Mouse (Mus musculus): ENCODE data around the gene Micall1.

The Micall1 gene

GRCm38 (mm10) chr15:79097135-79097534 is 11.6 kb upstream of the Micall1 start:
- DNase-seq (ENCODE audit: low spot score in 2 of 2), result no peak

GRCm38 (mm10) chr15:79097611-79098025 is 11.1 kb upstream of the Micall1 start:
- DNase-seq (ENCODE audit: low spot score in 2 of 2), result no peak

- no peak for DNase-seq (ENCODE audit: low spot score in 2 of 2)
Measured at GRCm38 (mm10) chr15:79098220-79098619, 10.5 kb upstream of the Micall1 start.

GRCm38 (mm10) chr15:79098868-79099267 is 9.8 kb upstream of the Micall1 start:
- no peak for DNase-seq (ENCODE audit: low spot score in 2 of 2)

GRCm38 (mm10) chr15:79099456-79099855 is 9.2 kb upstream of the Micall1 start:
- DNase-seq (ENCODE audit: low spot score in 2 of 2), result no peak

- DNase-seq (ENCODE audit: low spot score in 2 of 2), result no peak
Measured at GRCm38 (mm10) chr15:79100391-79100790, 8.3 kb upstream of the Micall1 start.

GRCm38 (mm10) chr15:79101531-79101930 is 7.2 kb upstream of the Micall1 start:
- no peak for DNase-seq (ENCODE audit: low spot score in 2 of 2)

- DNase-seq (ENCODE audit: low spot score in 2 of 2), result no peak
Measured at GRCm38 (mm10) chr15:79103264-79103663, 5.4 kb upstream of the Micall1 start.

- DNase-seq (ENCODE audit: low spot score in 2 of 2), result no peak
Measured at GRCm38 (mm10) chr15:79105804-79106203, 2.9 kb upstream of the Micall1 start.

- no peak for DNase-seq (ENCODE audit: low spot score in 2 of 2)
Measured at GRCm38 (mm10) chr15:79107966-79108365, 732 bp upstream of the Micall1 start.

- no peak for DNase-seq (ENCODE audit: low spot score in 2 of 2)
Measured at GRCm38 (mm10) chr15:79109321-79109934, 730 bp downstream of the Micall1 start.

GRCm38 (mm10) chr15:79110031-79110430 is 1.3 kb downstream of the Micall1 start:
- no peak for DNase-seq (ENCODE audit: low spot score in 2 of 2)

- DNase-seq (ENCODE audit: low spot score in 2 of 2), result no peak
Measured at GRCm38 (mm10) chr15:79110528-79110927, 1.8 kb downstream of the Micall1 start.

GRCm38 (mm10) chr15:79111774-79112173 is 3.1 kb downstream of the Micall1 start:
- no peak for DNase-seq (ENCODE audit: low spot score in 2 of 2)

GRCm38 (mm10) chr15:79115276-79115675 is 6.6 kb downstream of the Micall1 start:
- no peak for DNase-seq (ENCODE audit: low spot score in 2 of 2)

- no peak for DNase-seq (ENCODE audit: low spot score in 2 of 2)
Measured at GRCm38 (mm10) chr15:79119491-79119890, 10.8 kb downstream of the Micall1 start.

GRCm38 (mm10) chr15:79122119-79122518 is 13.4 kb downstream of the Micall1 start:
- no peak for DNase-seq (ENCODE audit: low spot score in 2 of 2)

GRCm38 (mm10) chr15:79122546-79122945 is 13.8 kb downstream of the Micall1 start:
- DNase-seq (ENCODE audit: low spot score in 2 of 2), result no peak

GRCm38 (mm10) chr15:79123751-79124150 is 15.1 kb downstream of the Micall1 start:
- no peak for DNase-seq (ENCODE audit: low spot score in 2 of 2)

GRCm38 (mm10) chr15:79124331-79124875 is 15.7 kb downstream of the Micall1 start:
- DNase-seq (ENCODE audit: low spot score in 2 of 2), result no peak

GRCm38 (mm10) chr15:79126217-79126932 is 17.7 kb downstream of the Micall1 start:
- DNase-seq (ENCODE audit: low spot score in 2 of 2), result peak in 1 of 2 experiments; percentile 25

- DNase-seq (ENCODE audit: low spot score in 2 of 2), result no peak
Measured at GRCm38 (mm10) chr15:79127101-79127500, 18.4 kb downstream of the Micall1 start.

GRCm38 (mm10) chr15:79128208-79128607 is 19.5 kb downstream of the Micall1 start:
- DNase-seq (ENCODE audit: low spot score in 2 of 2), result no peak

Measured in spleen, postnatal 14 days (tissue).